Mouse (Mus musculus): ENCODE results near the gene Lamc3.

GRCm38 (mm10) chr2:31950058-31950871 lies 63.2 kb downstream of the Lamc3 start, which contains the start of gene Aif1l:
- 0 out of 2 replicates have a peak, but pooled peaks have one; percentile 19 for TF ChIP-seq CTCF (IDR thresholded peaks at IDR 0.05; ENCODE audit: low read depth, low read length)
- no peak for TF ChIP-seq POLR2A (IDR thresholded peaks at IDR 0.05; ENCODE audit: extremely low read depth, insufficient read depth, low read length)
